Mouse (Mus musculus): ENCODE measurements around the gene Ctnna2. TPM values are rescaled to one million over a fixed set of nuclear protein-coding genes. Genes with fewer than 3 reads are reported as not detected.

Gene Ctnna2
- polyA plus RNA-seq, 1 experiment from 2014 or later: not detected

- no peak for ATAC-seq
- DNase-seq (ENCODE audit: low read depth, low spot score): no peak
- no peak for TF ChIP-seq CTCF (IDR thresholded peaks at IDR 0.05)
- CTCF ChIA-PET: no interaction called here
- POLR2A ChIA-PET: no interaction called here
- H3K27me3 ChIP-seq: no peaks in the 10 kb centered on the region
- in situ Hi-C loops (cut with MboI; ENCODE audit: low pct_unique_long_range_greater_than_20kb): no loop called here
These were observed 110.2 kb downstream of the Ctnna2 start for GRCm38 (mm10) chr6:77869313-77869712.

GRCm38 (mm10) chr6:77868119-77868518 lies 111.4 kb downstream of the Ctnna2 start:
- no peak for ATAC-seq
- CTCF ChIA-PET: no interaction called here
- in situ Hi-C loops (cut with MboI; ENCODE audit: low pct_unique_long_range_greater_than_20kb): no loop called here
- no peak for TF ChIP-seq CTCF (IDR thresholded peaks at IDR 0.05)
- DNase-seq (ENCODE audit: low read depth, low spot score): no peak
- POLR2A ChIA-PET: no interaction called here
- H3K27me3 ChIP-seq: no peaks in the 10 kb centered on the region

- CTCF ChIA-PET: no interaction called here
- POLR2A ChIA-PET: no interaction called here
- H3K27me3 ChIP-seq: no peaks in the 10 kb centered on the region
- ATAC-seq: no peak
- TF ChIP-seq CTCF (IDR thresholded peaks at IDR 0.05): no peak
- DNase-seq (ENCODE audit: low read depth, low spot score): no peak
- in situ Hi-C loops (cut with MboI; ENCODE audit: low pct_unique_long_range_greater_than_20kb): no loop called here
These were observed 116.1 kb downstream of the Ctnna2 start for GRCm38 (mm10) chr6:77863379-77863778.

- ATAC-seq (no peak), DNase-seq (ENCODE audit: low read depth, low spot score) (no peak)
- TF ChIP-seq CTCF (IDR thresholded peaks at IDR 0.05): no peak
- H3K27me3 ChIP-seq: no peaks in the 10 kb centered on the region
- CTCF ChIA-PET: no interaction called here
- in situ Hi-C loops (cut with MboI; ENCODE audit: low pct_unique_long_range_greater_than_20kb): no loop called here
- POLR2A ChIA-PET: no interaction called here
These were observed 116.7 kb downstream of the Ctnna2 start for GRCm38 (mm10) chr6:77862781-77863180.

GRCm38 (mm10) chr6:77849438-77849837 lies 130.1 kb downstream of the Ctnna2 start:
- H3K27me3 ChIP-seq: no peaks in the 10 kb centered on the region
- ATAC-seq (no peak), DNase-seq (ENCODE audit: low read depth, low spot score) (no peak)
- POLR2A ChIA-PET: no interaction called here
- CTCF ChIA-PET: no interaction called here
- no peak for TF ChIP-seq CTCF (IDR thresholded peaks at IDR 0.05)
- in situ Hi-C loops (cut with MboI; ENCODE audit: low pct_unique_long_range_greater_than_20kb): no loop called here

- no peaks in the 10 kb centered on the region for H3K27me3 ChIP-seq
- no peak for ATAC-seq
- in situ Hi-C loops (cut with MboI; ENCODE audit: low pct_unique_long_range_greater_than_20kb): no loop called here
- TF ChIP-seq CTCF (IDR thresholded peaks at IDR 0.05): no peak
- ChIA-PET POLR2A (no interaction called here), CTCF (no interaction called here)
- no peak for DNase-seq (ENCODE audit: low read depth, low spot score)
These were observed 130.7 kb downstream of the Ctnna2 start for GRCm38 (mm10) chr6:77848796-77849195.

GRCm38 (mm10) chr6:77847651-77848050 lies 131.8 kb downstream of the Ctnna2 start:
- no peak for TF ChIP-seq CTCF (IDR thresholded peaks at IDR 0.05)
- H3K27me3 ChIP-seq: no peaks in the 10 kb centered on the region
- no peak for ATAC-seq
- in situ Hi-C loops (cut with MboI; ENCODE audit: low pct_unique_long_range_greater_than_20kb): no loop called here
- POLR2A ChIA-PET: no interaction called here
- CTCF ChIA-PET: no interaction called here
- DNase-seq (ENCODE audit: low read depth, low spot score): no peak

GRCm38 (mm10) chr6:77839076-77839475 lies 140.4 kb downstream of the Ctnna2 start:
- ATAC-seq (no peak), DNase-seq (ENCODE audit: low read depth, low spot score) (no peak)
- H3K27me3 ChIP-seq: no peaks in the 10 kb centered on the region
- in situ Hi-C loops (cut with MboI; ENCODE audit: low pct_unique_long_range_greater_than_20kb): no loop called here
- CTCF ChIA-PET: no interaction called here
- TF ChIP-seq CTCF (IDR thresholded peaks at IDR 0.05): no peak
- POLR2A ChIA-PET: no interaction called here

GRCm38 (mm10) chr6:77838653-77839052 lies 140.8 kb downstream of the Ctnna2 start:
- no peak for TF ChIP-seq CTCF (IDR thresholded peaks at IDR 0.05)
- no peak for ATAC-seq
- ChIA-PET CTCF (no interaction called here), POLR2A (no interaction called here)
- in situ Hi-C loops (cut with MboI; ENCODE audit: low pct_unique_long_range_greater_than_20kb): no loop called here
- no peaks in the 10 kb centered on the region for H3K27me3 ChIP-seq
- no peak for DNase-seq (ENCODE audit: low read depth, low spot score)

- ATAC-seq: no peak
- POLR2A ChIA-PET: no interaction called here
- no peak for DNase-seq (ENCODE audit: low read depth, low spot score)
- TF ChIP-seq CTCF (IDR thresholded peaks at IDR 0.05): no peak
- in situ Hi-C loops (cut with MboI; ENCODE audit: low pct_unique_long_range_greater_than_20kb): no loop called here
- H3K27me3 ChIP-seq: no peaks in the 10 kb centered on the region
- CTCF ChIA-PET: no interaction called here
These were observed 142.0 kb downstream of the Ctnna2 start for GRCm38 (mm10) chr6:77837543-77837942.

- no peak for ATAC-seq
- no peak for DNase-seq (ENCODE audit: low read depth, low spot score)
- no peaks in the 10 kb centered on the region for H3K27me3 ChIP-seq
- in situ Hi-C loops (cut with MboI; ENCODE audit: low pct_unique_long_range_greater_than_20kb): no loop called here
- TF ChIP-seq CTCF (IDR thresholded peaks at IDR 0.05): no peak
- ChIA-PET POLR2A (no interaction called here), CTCF (no interaction called here)
These were observed 144.8 kb downstream of the Ctnna2 start for GRCm38 (mm10) chr6:77834680-77835079.

GRCm38 (mm10) chr6:77827526-77827925 lies 152.0 kb downstream of the Ctnna2 start:
- DNase-seq (ENCODE audit: low read depth, low spot score) (no peak), ATAC-seq (no peak)
- no peaks in the 10 kb centered on the region for H3K27me3 ChIP-seq
- ChIA-PET POLR2A (no interaction called here), CTCF (no interaction called here)
- no peak for TF ChIP-seq CTCF (IDR thresholded peaks at IDR 0.05)
- in situ Hi-C loops (cut with MboI; ENCODE audit: low pct_unique_long_range_greater_than_20kb): no loop called here

GRCm38 (mm10) chr6:77817116-77817515 lies 162.4 kb downstream of the Ctnna2 start:
- DNase-seq (ENCODE audit: low read depth, low spot score): no peak
- no peak for TF ChIP-seq CTCF (IDR thresholded peaks at IDR 0.05)
- ATAC-seq: no peak
- ChIA-PET CTCF (no interaction called here), POLR2A (no interaction called here)
- in situ Hi-C loops (cut with MboI; ENCODE audit: low pct_unique_long_range_greater_than_20kb): no loop called here
- H3K27me3 ChIP-seq: no peaks in the 10 kb centered on the region
